Mouse (Mus musculus) urinary bladder, adult 18-20 months (tissue): ENCODE data around the gene Cfap74.
A peak's percentile ranks its signal among the peaks of the same experiment; 100 is the strongest.

Experiments used
- DNase-seq, 2 experiments: peaks; one replicate each; pipeline ENCODE4 v3.0.0; 2022; ENCODE audit warnings: low spot score in 2 of 2, mixed read lengths in 2 of 2

The Cfap74 gene

DNA sequence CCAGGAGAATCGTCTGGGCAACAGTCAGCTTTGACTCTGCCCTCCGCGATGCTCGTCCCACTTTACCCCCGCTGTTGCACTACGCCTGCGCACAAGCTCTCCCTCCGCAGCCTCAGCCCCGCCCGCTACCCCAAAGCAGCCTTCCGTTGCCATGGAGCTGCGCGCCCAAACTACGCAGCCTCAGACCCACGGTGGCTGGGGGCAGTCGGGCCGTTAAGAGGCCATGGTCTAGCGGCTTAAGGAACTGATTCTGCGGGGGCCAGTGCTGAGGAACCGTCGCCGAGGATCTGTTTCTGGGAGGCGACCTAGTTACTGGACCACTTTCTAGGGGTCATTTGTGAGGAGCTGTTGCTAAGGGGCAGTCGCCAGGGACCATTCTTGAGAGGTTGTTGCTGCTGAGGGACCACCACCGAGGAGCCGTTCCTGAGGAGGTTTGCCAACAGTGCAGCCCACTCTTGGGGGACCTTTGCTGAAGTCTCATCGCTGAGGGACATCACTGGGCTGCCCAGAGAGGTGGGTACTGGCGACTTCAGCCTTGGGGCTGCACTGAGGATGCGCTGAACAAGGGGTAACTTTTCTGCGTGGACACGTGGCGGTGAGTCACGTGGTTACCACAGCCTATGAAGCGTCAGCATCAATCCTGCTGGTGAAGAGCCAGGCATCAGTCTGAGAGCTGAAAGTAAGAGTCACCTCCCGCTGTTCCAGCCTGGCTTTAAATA, at the start of gene Cfap74:
TSS of gene Cfap74 (plus strand) at position 133 of the 719 bp plus-strand sequence.
- peak; percentile 36 to 45 for DNase-seq

DNA sequence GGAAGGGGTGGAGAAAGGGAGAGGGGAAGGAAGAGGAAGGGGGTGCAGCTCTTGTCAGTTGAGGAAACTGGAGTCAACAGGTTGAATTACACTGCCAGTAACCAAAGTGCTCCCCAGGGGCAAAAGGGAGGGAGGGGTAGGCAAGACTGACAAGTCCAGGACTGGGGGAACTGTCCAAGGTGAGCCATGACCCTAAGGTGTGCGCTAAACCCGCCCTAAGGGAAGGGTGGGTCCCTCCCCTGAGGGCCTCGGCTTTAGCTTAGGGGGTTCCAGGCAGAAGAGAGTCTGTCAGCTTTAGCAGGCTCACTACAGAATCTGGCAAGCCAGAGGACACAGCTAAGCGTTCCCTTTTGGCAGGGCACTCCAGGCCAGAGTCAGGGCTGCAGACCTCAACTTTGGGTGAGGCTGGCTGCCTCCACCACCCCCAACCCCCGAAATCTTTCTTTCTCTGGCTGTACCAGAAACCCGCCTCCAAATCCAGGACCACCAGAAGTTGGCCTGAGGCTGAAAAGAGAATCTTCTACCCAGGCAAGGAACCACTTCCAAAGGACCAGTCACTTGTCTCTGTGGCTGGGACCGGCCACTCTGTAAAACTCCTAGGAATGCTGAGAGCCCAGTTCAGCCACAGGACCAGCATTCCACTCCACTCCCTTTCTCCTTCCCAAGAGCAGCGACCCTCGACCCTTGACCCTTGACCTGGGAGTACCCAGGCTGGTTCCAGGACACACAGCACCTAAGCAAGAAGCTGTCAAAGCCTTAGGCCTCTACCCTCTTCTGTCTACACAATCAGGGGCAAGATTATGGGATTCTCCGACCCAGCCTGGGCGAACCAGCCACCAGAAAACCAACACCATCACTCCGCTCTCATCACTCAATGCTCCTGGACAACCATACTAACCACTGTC, 49.2 kb upstream of the Cfap74 start:
- DNase-seq = no peak

DNA sequence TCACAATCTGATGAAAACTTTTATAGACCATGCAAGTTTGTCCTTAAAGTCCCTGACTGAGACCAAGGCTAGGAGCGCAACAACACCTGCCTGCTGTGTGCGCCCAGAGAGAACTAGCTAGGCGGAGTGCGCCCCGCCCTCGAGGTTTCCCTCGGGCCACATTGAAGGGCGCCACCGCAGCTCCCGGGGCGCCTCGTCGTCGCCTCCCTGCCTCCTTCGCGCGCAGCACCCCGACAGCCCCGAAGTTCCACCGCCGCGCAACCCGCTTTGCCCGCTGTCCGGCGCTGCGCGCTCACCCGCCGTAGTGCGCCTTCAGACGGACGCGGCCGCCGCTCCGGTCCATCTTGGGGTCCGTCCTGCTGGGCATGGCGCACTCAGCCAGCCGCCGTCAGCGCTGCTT, 48.1 kb upstream of the Cfap74 start:
- DNase-seq = peak; percentile 16 to 78

DNA sequence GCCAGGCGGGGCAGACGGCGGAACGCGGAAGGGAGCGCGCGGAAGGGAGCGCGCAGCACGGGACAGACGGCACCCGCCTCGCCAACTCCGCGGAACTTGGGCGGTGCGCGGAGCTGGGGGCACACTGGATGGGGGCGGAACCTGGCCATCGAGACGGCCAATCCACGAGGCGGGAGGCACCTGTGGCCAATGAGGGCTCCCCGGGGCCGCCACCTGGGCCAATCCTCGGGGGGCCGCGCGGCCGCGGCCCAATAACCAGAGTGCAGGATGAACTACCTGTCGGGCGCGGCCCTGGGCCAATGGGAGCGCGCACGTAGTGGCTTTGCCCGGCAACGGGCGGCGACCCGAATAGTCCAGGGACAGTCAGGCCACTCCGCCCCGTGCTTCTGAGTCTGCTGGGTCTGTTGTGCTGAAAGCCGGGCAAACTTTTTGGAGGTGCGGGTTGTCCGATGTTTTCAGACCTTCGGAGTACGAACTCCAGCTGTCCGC, 47.6 kb upstream of the Cfap74 start, which contains the start of gene Prkcz:
TSS of gene Prkcz (minus strand) at position 59 of the 489 bp plus-strand sequence.
- peak in 1 of 2 experiments; percentile 90 for DNase-seq

DNA sequence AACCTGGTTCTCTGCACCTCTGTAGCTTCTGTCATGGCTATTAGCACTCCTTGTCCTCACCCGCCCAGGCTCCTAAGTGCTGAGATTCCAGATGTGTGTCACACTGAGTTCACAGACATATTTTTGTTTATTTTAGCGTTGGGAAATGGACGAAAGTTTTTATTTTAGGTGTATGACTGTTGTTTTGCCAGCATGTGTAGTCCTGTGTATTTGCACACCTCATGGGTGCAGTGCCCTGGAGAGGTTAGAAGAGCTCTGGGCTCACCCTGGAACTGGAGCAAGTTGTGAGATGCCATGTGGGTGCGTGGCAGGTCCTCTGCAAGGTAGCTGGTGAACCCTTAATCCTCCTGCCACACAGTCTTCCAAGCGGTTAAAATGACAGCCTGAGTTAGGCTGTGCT, 46.5 kb upstream of the Cfap74 start:
- DNase-seq = no peak

DNA sequence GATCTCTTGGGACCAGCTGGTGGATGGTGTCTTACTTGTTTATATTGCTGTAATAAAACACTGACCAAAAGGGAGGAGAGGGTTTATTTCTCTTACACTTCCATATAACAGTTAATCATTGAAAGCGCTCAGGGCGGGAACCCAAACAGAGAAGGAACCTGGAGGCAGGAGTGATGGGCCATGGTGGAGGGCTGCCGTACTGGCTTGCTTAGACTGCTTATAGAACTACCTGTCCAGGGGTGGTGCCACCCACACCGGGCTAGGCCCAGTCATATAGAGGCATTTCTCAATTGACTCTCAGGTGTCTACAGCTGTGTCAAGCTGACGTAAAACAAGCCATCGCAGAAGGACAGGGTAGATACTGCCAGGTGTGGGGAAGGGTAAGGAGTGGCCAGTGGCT, 42.2 kb upstream of the Cfap74 start:
- no peak for DNase-seq

DNA sequence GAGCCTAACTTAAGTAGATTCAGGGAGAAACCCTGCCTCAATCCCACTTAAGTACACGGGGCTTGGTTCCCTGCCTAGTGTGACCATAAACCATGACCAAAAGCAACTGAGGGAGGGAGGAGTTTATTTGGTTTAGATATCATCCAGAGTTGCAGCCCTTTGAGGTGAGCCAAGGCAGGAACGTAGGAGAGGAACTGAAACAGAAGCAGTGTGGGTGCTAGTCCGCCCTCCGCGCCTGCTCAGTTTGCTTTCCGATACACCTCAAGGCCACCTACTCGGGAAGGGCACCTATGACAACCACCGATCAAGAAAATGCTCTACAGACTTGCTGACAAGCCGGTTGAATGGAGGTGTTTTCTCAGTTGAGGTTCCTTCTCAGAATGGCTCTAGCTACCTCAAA, 41.3 kb upstream of the Cfap74 start:
- no peak for DNase-seq

DNA sequence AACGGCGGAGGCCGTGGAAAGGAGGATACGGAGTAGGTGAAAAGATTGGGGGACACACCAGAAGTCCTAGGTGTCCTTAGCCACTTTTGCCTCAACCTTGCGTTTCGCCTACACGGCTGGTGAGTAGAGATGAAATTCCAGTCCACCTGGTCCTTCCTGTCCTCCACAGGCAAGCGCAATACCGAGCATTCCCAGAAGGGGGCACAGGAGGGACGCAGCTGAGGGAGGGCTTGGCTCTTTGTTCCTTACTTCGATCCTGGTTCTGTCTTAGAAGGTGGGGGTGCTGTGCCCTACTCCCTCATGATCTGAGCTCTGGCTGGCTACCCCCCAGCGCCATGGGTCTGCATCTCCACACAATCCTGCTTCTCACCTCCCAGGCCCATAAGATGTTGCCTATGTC, 40.3 kb upstream of the Cfap74 start:
- DNase-seq = peak; percentile 63 to 82

DNA sequence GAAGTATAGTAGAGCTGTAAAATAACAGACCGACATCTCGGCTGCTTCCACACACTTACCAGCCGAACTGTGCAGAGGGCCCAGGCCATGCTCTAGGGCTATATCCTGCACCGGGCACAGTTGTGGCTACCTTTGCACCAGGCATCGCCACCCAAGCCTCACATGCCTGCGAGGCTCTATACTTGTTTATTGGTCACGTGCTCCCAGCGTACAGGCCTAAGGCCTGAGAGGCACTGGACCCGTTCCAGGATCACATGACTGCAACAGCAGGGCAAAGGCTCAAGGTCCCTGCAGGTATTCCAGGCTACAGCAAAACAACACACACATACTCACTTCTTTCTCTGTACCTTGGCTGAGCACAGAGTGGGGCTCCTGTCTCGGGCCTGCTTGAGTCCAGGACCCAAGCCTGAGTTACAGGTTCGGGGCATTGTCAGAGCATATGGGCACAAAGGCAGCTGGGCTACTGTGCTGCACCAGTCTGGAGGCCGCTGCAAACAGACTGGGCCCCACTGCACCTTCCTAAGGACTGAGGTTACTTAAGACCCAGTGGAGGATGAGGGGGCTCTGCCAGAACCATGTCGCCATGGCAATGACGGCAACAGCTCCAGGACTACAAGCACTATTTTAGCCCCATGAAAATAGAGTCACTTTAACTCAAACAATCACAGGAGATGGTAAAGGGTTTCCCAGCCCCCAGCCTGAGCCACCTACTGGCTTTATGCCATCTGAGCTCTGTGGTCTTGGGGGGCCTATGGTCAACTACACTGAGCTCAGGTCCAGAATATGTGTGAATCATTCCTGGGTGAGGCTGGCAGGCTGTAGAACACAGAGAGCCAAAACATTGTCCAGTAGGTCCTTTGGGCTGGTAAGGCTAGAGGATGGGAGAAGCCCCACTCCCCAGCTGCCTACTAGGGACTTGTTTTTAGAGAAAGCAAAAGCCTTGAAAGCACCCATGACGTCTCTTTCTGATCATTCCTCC, 38.0 kb upstream of the Cfap74 start:
- DNase-seq = no peak

DNA sequence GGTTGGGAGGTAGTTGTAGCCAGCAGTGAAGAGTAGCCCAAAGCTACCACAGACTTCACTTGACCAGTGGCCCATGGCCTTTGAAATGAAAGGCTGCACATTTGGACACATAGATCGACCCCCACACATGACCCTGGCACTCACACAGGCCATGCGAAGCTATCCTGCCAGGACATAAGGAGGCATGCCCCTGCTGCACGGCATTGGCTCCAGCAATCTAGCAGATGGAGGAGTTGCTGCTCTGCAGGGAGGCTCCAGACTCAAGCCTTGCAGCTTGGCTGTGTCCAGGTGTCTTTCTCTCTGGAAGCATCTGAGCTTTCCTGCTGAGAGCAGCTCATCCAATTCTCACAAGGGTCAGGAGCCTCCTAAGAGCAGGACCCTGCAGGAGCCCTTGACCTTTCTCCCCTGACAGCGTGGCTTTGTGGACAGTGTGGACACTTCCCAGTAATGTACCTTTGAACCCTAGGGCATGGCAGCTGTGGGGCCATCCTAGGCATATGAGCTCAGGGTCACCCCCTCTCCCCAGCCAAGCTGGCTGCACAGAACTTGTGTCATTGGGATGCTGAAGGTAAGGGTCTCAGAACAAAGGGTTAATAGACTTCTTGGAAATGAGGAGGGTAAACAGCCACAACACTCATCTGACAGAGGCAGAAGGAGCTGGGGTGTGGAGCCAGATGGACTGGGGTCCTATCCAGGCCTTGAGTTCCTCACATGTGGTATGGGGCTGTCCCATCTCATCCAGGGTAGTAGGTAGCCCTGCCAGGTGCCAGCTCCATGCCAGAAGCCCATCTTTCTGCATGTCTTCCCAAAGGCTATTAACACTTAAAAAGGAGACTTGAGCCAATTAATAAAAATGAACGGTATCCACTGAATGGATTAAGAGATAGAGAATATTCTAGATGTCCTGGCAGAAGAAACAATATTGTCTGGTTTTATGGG, 36.9 kb upstream of the Cfap74 start:
- DNase-seq = no peak

DNA sequence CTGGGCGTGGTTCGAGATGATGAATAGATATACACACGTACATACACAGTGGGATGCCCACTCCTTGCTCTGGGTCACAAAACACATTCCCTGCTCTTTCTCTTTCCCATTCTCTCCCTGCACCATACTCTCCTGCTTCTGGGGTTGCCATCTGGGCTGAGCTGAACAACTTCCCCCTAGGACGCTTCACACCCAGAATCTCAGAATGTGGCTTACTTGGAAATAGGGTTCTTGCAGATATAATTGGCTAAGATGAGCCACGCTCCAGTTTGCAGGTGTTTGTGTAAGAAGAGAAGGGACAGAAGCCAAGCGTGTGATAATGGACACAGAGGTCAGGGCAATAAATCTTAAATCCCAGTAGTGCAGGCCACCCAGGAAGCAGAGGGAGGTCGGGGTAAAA, 27.0 kb upstream of the Cfap74 start:
- no peak for DNase-seq

DNA sequence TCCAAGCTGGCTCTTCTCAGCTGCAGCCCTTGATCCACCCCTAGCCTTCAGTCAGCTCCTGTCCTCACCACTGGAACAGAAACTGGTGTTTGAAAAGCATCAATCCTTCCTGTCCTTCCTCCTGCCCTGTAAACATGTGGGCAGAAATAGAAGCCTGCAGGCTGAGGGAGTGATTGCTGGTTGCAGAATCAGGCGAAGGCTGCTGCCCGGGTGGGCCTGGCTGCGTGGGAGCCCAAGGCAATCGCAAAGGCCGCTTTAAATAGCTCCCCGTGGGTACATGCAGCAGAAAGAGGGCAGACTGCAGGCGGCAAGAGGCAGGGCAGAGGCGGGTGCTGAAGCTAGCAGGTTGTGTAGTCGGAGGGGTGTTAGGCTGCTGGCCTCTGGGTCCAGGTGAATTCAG, 26.2 kb upstream of the Cfap74 start:
- DNase-seq = no peak

DNA sequence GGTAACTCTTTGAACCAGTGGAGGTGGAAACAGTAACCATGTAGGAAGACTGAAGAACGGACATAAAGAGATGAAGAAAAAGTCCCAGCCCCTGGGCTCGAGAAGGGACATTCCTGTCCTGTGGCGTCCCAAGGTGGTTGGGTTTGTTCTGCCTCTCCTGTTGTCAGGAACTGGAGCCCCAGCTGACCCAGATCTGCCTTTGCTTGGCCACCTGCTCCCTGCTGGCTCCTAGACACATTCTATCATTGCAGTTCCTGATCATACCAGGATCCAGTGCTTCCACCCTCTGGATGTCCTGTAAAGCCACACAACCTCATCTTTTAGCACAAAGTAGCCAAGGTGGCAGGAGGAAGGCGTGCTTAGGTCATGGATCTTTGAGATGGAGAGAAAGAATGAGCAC, 25.7 kb upstream of the Cfap74 start:
- DNase-seq = no peak

DNA sequence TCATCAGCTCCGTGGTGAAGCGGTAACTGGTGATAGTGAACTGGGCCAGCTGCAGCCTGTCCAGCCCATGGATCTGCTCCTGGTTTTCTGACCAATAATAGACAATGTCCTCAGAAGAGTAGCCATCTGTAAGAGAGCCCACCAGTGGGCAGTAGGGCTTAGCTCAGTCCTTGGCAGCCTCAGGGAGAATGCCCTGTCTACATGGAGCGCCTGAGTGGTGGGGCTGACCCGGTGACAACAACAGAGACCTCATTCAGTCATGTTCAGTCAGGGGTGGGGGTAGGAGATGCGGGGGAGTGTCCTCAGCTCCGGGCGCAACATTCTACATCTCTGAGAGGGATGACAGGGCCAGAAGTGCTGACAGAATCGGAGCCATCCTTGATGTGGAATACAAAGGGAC, 21.8 kb upstream of the Cfap74 start:
- no peak for DNase-seq

DNA sequence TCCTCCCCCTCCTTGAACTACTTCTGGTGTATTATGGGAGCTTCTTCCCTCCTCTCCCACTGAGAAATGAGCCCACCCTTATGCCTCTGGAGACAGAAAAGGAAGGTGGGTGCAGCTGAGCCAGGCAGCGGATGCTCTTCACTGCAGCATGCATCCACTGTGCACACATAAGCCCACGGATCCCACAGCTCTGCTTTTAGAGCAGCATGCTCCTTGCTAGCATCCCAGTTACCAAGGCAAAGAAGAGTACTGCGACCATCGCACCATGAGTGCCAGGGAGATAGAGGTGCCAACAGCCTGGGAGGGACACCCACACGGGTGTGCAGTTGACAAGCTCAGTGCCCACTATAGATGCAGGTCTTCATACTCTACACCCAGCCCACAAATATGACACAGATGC, 13.5 kb upstream of the Cfap74 start:
- DNase-seq = no peak

DNA sequence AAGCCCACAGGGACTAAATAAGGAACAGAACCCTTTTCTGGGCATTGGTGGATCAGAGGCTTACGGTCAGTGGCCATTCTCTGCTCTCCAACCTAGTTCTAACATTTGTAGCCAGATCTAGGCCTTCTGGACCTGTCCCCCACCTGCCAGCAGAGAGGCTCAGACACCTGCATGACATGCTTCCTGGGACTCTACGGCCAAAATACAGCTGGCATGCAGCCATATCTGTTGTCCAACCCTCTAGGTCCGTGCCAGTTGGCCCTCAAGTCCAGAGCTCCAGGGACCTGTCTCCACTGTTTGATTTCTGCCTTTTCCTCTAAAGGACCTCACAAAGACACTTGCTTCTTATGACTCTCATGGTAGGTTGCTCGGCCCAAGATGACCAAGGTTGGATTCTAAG, 12.2 kb upstream of the Cfap74 start:
- no peak for DNase-seq

DNA sequence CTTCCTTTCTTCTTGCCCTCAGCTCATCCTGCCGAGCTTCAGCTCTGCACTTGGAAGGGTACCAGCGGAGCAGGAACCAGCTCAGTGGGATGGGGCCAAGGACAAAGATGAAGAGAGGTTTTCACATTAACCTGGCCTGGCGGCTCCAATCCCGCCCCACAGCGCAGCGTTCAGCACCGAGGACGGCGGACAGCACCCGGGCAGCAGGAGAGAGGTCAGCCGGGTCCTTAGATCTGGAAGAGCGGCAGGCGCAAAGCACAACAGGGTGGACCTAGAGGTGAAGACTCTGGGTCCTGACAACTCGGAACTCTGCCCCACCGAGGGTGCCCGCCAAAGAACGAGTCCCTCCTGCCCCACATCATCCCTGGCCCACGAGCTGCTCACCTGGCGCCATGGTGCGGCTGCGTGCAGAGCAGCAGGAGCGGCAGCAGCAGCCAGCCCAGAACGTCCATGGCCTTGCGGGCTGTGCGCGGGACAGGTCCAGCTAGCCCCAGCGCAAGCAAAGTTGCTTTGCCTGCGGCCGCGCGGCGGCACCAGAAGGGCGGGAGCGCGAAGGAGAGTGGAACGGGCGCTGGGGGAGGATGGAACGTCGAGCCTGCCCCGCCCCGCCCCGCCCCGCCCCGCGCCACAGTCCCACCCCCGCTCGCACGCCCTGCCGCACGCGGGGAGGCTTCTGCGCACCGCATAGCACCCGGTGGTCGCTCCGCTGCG, 11.3 kb upstream of the Cfap74 start, which contains the start of gene Gabrd:
TSS of gene Gabrd (minus strand) at position 602 of the 711 bp plus-strand sequence.
- peak; percentile 8 to 43 for DNase-seq

DNA sequence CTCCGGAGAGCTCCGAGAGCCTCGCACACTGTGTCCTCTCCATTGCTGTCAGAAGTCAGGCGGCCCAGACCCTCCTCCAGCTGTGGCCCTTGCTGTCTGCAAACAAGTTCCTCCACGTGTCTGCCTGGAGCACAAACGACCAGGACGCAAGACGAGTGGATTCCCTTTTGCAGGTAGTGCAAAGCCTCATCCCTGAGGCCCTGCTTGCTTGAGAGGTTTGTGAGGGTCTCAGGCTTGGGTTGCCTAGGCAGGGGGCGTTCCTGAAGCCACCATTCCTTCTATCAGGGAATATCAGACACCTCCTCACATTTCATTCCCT, 10.8 kb upstream of the Cfap74 start:
- no peak for DNase-seq

DNA sequence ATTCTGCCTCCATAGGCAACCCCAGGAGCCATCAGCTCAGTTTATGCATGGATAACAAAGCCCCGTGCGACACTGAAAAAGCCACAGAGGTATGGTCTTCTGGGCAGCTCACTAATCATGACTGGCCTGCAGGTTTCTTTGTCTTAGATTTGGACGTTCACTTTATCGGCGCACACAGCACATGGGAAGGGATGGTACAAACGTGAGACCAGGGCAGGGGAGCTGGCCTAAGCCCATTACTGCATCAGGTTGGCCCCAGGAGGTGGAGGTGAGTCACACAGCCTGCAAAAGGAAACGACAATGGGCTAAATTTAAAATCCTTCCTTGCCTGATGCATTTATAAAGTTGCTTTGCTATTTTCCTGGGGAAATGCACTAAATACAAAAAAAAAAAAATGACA, 7.9 kb upstream of the Cfap74 start:
- no peak for DNase-seq

DNA sequence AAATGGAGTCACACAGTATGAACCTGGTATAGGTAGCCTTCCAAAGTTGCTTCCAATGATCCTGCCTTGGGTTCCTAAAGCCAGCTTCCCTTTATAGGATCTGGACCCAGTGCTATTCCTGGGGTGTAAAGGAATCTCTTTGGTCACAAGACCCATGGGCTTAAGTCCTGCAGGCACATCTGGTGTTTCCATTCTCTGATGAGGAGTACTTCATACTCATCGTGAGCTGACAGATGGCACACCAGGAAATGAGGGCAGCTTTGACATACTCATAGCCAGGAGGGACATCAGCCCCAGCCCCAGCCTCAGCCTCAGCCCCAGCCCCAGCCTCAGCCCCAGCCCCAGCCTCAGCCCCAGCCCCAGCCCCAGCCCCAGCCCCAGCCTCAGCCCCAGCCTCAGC, 6.5 kb upstream of the Cfap74 start:
- DNase-seq = no peak
